8 mouse cellular contexts compared by ENCODE assay signal in genomic region chr2:125781006-125781405, GRCm38 (mm10). TPM values are rescaled to one million over a fixed set of nuclear protein-coding genes. Genes with fewer than 3 reads are reported as not detected.
DNase-seq lines count a peak whose midpoint lies in the region; ATAC-seq and TF ChIP-seq lines count a peak whose summit lies in the region.

No protein-coding gene starts in this region.

- no peak for DNase-seq in heart, adult 9 months (ENCODE audit: low spot score in 2 of 2)
- DNase-seq in 3T3-L1 (ENCODE audit: low read depth, low spot score) = peak; percentile 63
- DNase-seq in liver, embryonic 13.5 days = no peak
- DNase-seq in B cell, adult 2 months = no peak
- no peak for DNase-seq in gastrocnemius, adult 8-10 months (ENCODE audit: low spot score in 2 of 2)
- no peak for DNase-seq in layer of hippocampus, adult 9-10 months (ENCODE audit: low spot score)

- ATAC-seq in heart, embryonic 14.5 days (ENCODE audit: insufficient number of reproducible peaks, insufficient read depth, low FRiP score, low read depth) = no peak
- ATAC-seq in liver, embryonic 13.5 days (ENCODE audit: low read depth) = no peak

- peak overlapping the region; percentile 93 for H3K9ac ChIP-seq in heart, embryonic 14.5 days (ENCODE audit: low read length)
- H3K9ac ChIP-seq in liver, embryonic 13.5 days = peak overlapping the region; percentile 94; the same call in 1 of the 2 replicates

- H3K27ac ChIP-seq in heart, embryonic 14.5 days (replicated peaks in 1 of 2; ENCODE audit: control insufficient read depth in 1 of 2, insufficient read depth in 1 of 2, low read depth in 2 of 2, low read length in 2 of 2) = no peak overlapping the region
- peak overlapping the region; percentile 56 for H3K27ac ChIP-seq in embryonic fibroblast, embryonic 13.5 days (ENCODE audit: insufficient read depth, low read length)
- H3K27ac ChIP-seq in liver, embryonic 13.5 days = no peak overlapping the region

- H3K36me3 ChIP-seq in heart, embryonic 14.5 days (ENCODE audit: control insufficient read depth, insufficient read depth, low read length) = peaks cover 15% of the 10 kb centered on the region
- H3K36me3 ChIP-seq in liver, embryonic 13.5 days = 0 out of 2 replicates have a peak, but pooled peaks cover 3% of the 10 kb centered on the region

- WGBS in heart, embryonic 14.5 days = 65% methylated on average over 2 of the region's 2 CpGs
- 61% methylated on average over 2 of the region's 2 CpGs for WGBS in liver, embryonic 13.5 days (ENCODE audit: insufficient replicate concordance)

- TF ChIP-seq POLR2A in embryonic fibroblast, embryonic 13.5 days (IDR thresholded peaks at IDR 0.05; ENCODE audit: low read depth, low read length) = no peak

- peak overlapping the region; percentile 84 for H3K4me2 ChIP-seq in heart, embryonic 14.5 days (ENCODE audit: low read length)
- H3K4me2 ChIP-seq in liver, embryonic 13.5 days = peak overlapping the region; percentile 78

- peaks cover 0 to 20% of the 10 kb centered on the region in 2 experiments; a peak in 2 of 4 replicates for H3K4me1 ChIP-seq in heart, embryonic 14.5 days (ENCODE audit: control insufficient read depth in 2 of 2, insufficient read depth in 2 of 2, low read length in 2 of 2)
- peaks cover 4% of the 10 kb centered on the region; the same call in 1 of the 2 replicates for H3K4me1 ChIP-seq in embryonic fibroblast, embryonic 13.5 days (ENCODE audit: control insufficient read depth, insufficient read depth, low read length)
- H3K4me1 ChIP-seq in liver, embryonic 13.5 days (replicated peaks) = peaks cover 26% of the 10 kb centered on the region

- H3K27me3 ChIP-seq in heart, embryonic 14.5 days (ENCODE audit: control insufficient read depth, insufficient read depth, low read length) = no peaks in the 10 kb centered on the region
- 0 out of 2 replicates have a peak, but pooled peaks cover 6% of the 10 kb centered on the region for H3K27me3 ChIP-seq in liver, embryonic 13.5 days

- TF ChIP-seq CTCF in embryonic fibroblast, embryonic 13.5 days (IDR thresholded peaks at IDR 0.05; ENCODE audit: borderline replicate concordance, insufficient read depth, low read length) = no peak

- H3K9me3 ChIP-seq in heart, embryonic 14.5 days (ENCODE audit: control insufficient read depth, low read length) = no peaks in the 10 kb centered on the region
- H3K9me3 ChIP-seq in liver, embryonic 13.5 days (replicated peaks) = no peaks in the 10 kb centered on the region

- peak overlapping the region in 1 of 2 experiments; percentile 94; a peak in 1 of 4 replicates for H3K4me3 ChIP-seq in heart, embryonic 14.5 days (ENCODE audit: control insufficient read depth in 1 of 2, insufficient read depth in 1 of 2, low read depth in 1 of 2, low read length in 2 of 2)
- peak overlapping the region; percentile 35 for H3K4me3 ChIP-seq in embryonic fibroblast, embryonic 13.5 days (ENCODE audit: insufficient read depth, low read length)
- H3K4me3 ChIP-seq in liver, embryonic 13.5 days (replicated peaks) = peak overlapping the region; percentile 92; the same call in 1 of the 2 replicates

RNA-seq across cellular contexts. Expression of gene Secisbp2l, which starts 1.7 kb away (rescaled TPM):
- polyA plus RNA-seq in heart, embryonic 14.5 days (2014; fragmentation: Nextera tagmentation; extraction: Ambion mirVana) = 15.7 and 16.4 TPM in 2 replicates
- 43.8 and 46.4 TPM in 2 replicates for polyA plus RNA-seq in embryonic fibroblast, embryonic 13.5 days (2011; ENCODE audit: insufficient read length, low read depth, missing spikeins)
- 4.0 and 5.8 TPM in 2 replicates for polyA plus RNA-seq in liver, embryonic 13.5 days (2015; fragmentation: Nextera tagmentation; extraction: Ambion mirVana)
- 10 to 100 TPM; 13.2 to 18.6 (median 14.9) TPM for total RNA-seq in gastrocnemius, adult 8-10 months (2022)

RNA-seq across cellular contexts. Expression of gene Shc4, which starts 57.1 kb away (rescaled TPM):
- 1.2 and 1.3 TPM in 2 replicates for polyA plus RNA-seq in heart, embryonic 14.5 days (2014; fragmentation: Nextera tagmentation; extraction: Ambion mirVana)
- 2.9 and 3.7 TPM in 2 replicates for polyA plus RNA-seq in embryonic fibroblast, embryonic 13.5 days (2011; ENCODE audit: insufficient read length, low read depth, missing spikeins)
- polyA plus RNA-seq in liver, embryonic 13.5 days (2015; fragmentation: Nextera tagmentation; extraction: Ambion mirVana) = 0.73 and 1.0 TPM in 2 replicates
- under 1 TPM; 0.75 to 0.99 (median 0.82) TPM for total RNA-seq in gastrocnemius, adult 8-10 months (2022)
